Mouse (Mus musculus): ENCODE results near the gene Clns1a. TPM values are rescaled to one million over a fixed set of nuclear protein-coding genes. Genes with fewer than 3 reads are reported as not detected.

Gene Clns1a
- total RNA-seq, 2 experiments from 2014 or later = 47.4 to 53.8 TPM

- DNase-seq (ENCODE audit: low spot score in 2 of 2) = peak in 1 of 2 experiments; percentile 29
These were observed 68.2 kb downstream of the Clns1a start for GRCm38 (mm10) chr7:97764591-97764990.

DNA sequence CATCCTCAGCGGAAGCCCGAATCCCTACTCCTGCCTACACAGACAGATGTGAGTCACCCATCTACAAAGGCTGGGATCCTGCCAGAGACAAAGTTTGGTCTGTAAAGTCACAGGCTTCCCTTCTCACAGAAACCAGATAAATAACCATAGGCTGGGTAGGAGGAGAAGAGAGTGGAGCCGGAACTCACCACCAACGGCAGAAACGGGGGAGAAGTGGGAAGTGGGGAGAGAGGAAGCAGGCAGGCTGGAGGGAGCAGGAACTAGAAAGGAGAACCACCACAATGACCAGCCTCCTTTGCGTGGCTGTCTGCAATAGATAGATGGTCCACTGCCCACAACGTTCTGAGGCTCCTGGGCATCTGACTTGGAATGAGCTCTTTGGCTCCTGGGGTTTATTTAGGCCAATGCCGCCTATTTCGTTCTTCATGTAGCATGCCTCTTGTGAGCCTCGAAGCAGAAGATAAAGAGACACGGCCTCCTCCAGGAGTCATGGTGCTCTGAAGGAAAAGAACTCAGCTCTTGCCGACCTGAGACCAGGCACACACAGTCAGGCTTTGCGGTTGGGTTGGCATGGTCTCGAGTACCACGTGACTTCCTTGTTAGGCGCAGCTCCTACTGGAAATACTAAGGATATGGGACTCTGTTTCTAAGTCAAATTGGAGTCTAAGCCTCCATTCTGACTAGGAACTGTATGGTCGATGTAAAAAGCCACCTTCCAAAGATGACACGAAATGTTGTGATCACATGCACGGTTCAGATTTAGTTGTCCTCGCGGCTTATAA is 68.9 kb downstream of the Clns1a start:
- DNase-seq (ENCODE audit: low spot score in 2 of 2) = peak; percentile 29 to 39

GRCm38 (mm10) chr7:97765963-97766347 is 69.5 kb downstream of the Clns1a start:
- no peak for DNase-seq (ENCODE audit: low spot score in 2 of 2)

GRCm38 (mm10) chr7:97766406-97767166 is 70.2 kb downstream of the Clns1a start:
- no peak for DNase-seq (ENCODE audit: low spot score in 2 of 2)

DNA sequence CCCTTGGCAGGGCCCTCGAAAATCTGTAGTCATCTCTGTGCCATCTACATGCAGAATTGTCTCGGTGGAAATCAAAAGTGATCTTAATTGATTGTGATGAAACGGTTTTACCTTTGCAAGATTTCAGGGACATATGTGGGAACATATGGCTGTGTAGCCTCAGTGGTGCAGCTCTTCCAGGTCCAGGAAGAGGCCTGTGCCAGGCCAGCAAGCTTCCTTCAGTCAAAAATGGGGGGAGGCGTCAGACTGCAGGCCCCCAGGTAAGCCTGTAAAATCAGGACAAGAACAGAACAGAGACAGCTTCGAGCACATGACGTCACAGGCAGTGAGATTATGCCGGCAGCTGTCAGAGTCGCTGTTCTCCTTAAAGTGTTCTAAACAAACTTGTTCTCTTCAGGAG is 71.4 kb downstream of the Clns1a start:
- DNase-seq (ENCODE audit: low spot score in 2 of 2) = no peak

- no peak for DNase-seq (ENCODE audit: low spot score in 2 of 2)
These were observed 72.6 kb downstream of the Clns1a start for GRCm38 (mm10) chr7:97769020-97769419.

Other genes with a start within 250 kb of the Clns1a start
- gene Kctd14, start 245.3 kb upstream of the Clns1a start, total RNA-seq (2021) = 1 to 10 TPM; 1.5 to 2.0 TPM
- 10 to 100 TPM; 52.0 to 56.0 TPM for gene Ints4, start 215.7 kb upstream of the Clns1a start, total RNA-seq (2021)
- 10 to 100 TPM; 28.7 to 55.4 TPM for gene Aamdc, start 117.1 kb upstream of the Clns1a start, total RNA-seq (2021)
- gene Rsf1, start 116.7 kb upstream of the Clns1a start, total RNA-seq (2021) = 10 to 100 TPM; 23.1 to 24.2 TPM
- gene Aqp11, start 41.7 kb downstream of the Clns1a start, total RNA-seq (2021) = 1 to 10 TPM; 2.8 to 3.8 TPM
- gene Pak1, start 91.9 kb downstream of the Clns1a start, total RNA-seq (2021) = 10 to 100 TPM; 26.9 to 31.3 TPM
- not detected for gene Gdpd4, start 223.3 kb downstream of the Clns1a start, total RNA-seq (2021)

All from adrenal gland, adult 18-20 months (tissue).